Mouse (Mus musculus) adrenal gland, postnatal 4 days (tissue): Measurements from ENCODE around the gene Ikzf3. TPM values are rescaled to one million over a fixed set of nuclear protein-coding genes. Genes with fewer than 3 reads are reported as not detected.

Experiments used
- DNase-seq, 2 experiments: peaks; one replicate each; pipeline ENCODE4 v3.0.0; 2021 to 2022; ENCODE audit warnings: low spot score in 2 of 2, mixed read lengths in 2 of 2
- total RNA-seq, 2 experiments: library from RNA; stranded (reverse); gene quantifications; 2 replicates each; pipeline ENCODE4 v1.2.3; 2021

The Ikzf3 gene
- total RNA-seq, 2 experiments from 2014 or later, result 0.36 to 1.4 TPM

GRCm38 (mm10) chr11:98476434-98476807, 69.4 kb downstream of the Ikzf3 start:
- no peak for DNase-seq

- no peak for DNase-seq
Measured at GRCm38 (mm10) chr11:98475630-98476433, 70.0 kb downstream of the Ikzf3 start.

- DNase-seq, result no peak
Measured at GRCm38 (mm10) chr11:98474967-98475366, 70.9 kb downstream of the Ikzf3 start.

GRCm38 (mm10) chr11:98473916-98474479, 71.8 kb downstream of the Ikzf3 start:
- no peak for DNase-seq

- no peak for DNase-seq
Measured at GRCm38 (mm10) chr11:98472696-98473095, 73.1 kb downstream of the Ikzf3 start.

GRCm38 (mm10) chr11:98470795-98471194, 75.0 kb downstream of the Ikzf3 start:
- no peak for DNase-seq

- no peak for DNase-seq
Measured at GRCm38 (mm10) chr11:98469761-98470714, 75.8 kb downstream of the Ikzf3 start.

- no peak for DNase-seq
Measured at GRCm38 (mm10) chr11:98464516-98464915, 81.3 kb downstream of the Ikzf3 start.

- DNase-seq, result no peak
Measured at GRCm38 (mm10) chr11:98463911-98464310, 81.9 kb downstream of the Ikzf3 start.

GRCm38 (mm10) chr11:98462255-98462654, 83.6 kb downstream of the Ikzf3 start:
- no peak for DNase-seq

GRCm38 (mm10) chr11:98461109-98461720, 84.6 kb downstream of the Ikzf3 start:
- no peak for DNase-seq

- DNase-seq, result no peak
Measured at GRCm38 (mm10) chr11:98459860-98460259, 86.0 kb downstream of the Ikzf3 start.

GRCm38 (mm10) chr11:98459071-98459741, 86.6 kb downstream of the Ikzf3 start:
- DNase-seq, result no peak

GRCm38 (mm10) chr11:98458121-98458990, 87.5 kb downstream of the Ikzf3 start:
- no peak for DNase-seq

GRCm38 (mm10) chr11:98457367-98458120, 88.3 kb downstream of the Ikzf3 start:
- peak; percentile 65 to 74 for DNase-seq

- no peak for DNase-seq
Measured at GRCm38 (mm10) chr11:98456945-98457344, 88.9 kb downstream of the Ikzf3 start.

GRCm38 (mm10) chr11:98456545-98456944, 89.3 kb downstream of the Ikzf3 start:
- DNase-seq, result no peak

GRCm38 (mm10) chr11:98455484-98455883, 90.3 kb downstream of the Ikzf3 start:
- no peak for DNase-seq
